Mouse (Mus musculus) layer of hippocampus, adult 11-12 months (tissue): ENCODE measurements around the gene Clcn2.
A peak's percentile ranks its signal among the peaks of the same experiment; 100 is the strongest.
"Not testable (repeated sequence)": the region's sequence is repeated elsewhere in the genome, so short reads cannot be mapped to it uniquely, and the experiment has no call there.

Experiments used
- DNase-seq: peaks from one replicate; pipeline ENCODE4 v3.0.0; 2022; ENCODE audit warnings: low spot score

Gene Clcn2

DNA sequence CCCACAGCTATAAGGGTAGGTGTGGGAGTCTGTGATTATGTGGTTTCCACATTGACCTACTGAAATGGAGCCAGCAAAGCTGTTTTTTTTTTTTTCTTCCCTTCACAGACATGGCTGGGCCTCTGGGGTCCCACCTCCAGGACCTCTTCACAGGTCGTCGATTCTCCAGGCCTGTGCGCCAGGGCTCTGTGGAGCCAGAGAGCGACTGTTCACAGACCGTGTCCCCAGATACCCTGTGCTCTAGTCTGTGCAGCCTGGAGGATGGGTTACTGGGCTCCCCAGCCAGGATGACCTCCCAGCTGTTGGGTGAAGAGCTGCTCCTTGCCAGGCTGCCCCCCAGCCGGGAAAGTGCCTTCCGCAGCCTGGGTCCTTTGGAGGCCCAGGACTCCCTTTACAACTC lies 16.2 kb downstream of the Clcn2 start:
- DNase-seq, result no peak

DNA sequence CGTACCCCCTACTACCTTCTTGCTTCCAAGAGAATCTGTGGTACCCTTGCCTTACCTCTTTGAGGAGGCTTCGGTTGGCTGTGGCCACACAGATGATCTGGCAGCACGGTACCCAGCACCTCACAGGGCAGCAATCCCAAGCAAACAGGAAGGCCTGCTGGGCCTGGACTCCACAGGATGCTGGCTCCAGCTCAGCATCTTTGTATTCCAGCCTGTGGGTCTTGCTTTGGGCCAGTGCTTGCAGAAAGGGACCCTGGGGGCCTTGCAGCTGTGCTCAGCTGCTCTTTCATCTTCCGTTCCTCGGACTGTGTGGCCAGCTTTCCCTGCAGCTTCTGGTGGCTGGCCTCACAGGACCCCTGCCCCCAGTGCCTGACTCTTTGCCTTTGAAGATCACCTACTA lies 17.5 kb downstream of the Clcn2 start:
- DNase-seq, result no peak

DNA sequence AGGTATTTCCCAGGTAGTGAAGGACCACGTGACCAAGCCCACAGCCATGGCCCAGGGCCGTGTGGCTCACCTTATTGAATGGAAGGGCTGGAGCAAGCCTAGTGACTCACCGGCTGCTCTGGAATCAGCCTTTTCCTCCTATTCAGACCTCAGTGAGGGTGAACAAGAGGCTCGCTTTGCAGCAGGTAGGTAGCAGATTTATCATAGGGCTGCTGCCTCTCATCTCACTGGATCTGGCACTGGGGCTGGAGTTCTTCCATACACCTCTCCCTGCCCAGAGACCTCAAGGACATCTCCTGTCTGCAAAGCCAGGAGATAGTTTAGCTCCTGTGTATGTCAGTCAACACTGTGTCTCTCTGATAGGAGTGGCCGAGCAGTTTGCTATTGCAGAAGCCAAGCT lies 18.3 kb downstream of the Clcn2 start:
- no peak for DNase-seq

DNA sequence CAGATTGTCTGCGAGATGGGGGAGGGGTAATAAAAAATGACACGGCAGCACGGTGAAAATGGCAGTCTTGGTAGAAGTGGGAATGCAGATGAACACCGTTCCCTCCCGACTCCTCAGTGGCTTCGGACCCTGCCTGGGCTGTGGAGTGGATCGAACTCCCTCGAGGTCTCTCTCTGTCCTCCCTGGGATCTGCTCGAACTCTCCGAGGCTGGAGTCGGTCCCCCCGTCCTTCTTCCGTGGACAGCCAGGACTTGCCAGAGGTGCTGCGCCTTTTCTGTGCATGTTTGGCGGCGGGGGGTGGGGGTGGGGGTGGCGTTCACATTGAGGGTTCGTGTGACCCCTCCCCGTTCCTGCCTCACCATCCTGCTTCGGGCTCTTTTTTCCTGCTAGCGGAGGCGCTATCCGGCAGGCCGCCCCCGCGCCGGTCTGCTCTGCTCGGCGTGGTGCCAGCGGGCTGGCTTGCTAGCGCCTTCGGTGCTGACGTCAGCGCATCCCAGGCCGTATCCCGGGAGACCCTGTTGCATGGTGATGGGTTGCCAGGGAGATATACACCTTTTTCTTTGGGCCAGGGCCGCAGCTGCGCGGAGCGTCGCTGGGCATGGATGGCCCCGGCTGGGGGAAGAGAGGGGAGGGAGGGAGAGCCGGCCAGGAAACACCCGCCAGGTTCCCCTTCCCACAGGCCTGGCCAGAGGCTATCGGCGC lies 21.8 kb downstream of the Clcn2 start:
- DNase-seq, result peak; percentile 97

DNA sequence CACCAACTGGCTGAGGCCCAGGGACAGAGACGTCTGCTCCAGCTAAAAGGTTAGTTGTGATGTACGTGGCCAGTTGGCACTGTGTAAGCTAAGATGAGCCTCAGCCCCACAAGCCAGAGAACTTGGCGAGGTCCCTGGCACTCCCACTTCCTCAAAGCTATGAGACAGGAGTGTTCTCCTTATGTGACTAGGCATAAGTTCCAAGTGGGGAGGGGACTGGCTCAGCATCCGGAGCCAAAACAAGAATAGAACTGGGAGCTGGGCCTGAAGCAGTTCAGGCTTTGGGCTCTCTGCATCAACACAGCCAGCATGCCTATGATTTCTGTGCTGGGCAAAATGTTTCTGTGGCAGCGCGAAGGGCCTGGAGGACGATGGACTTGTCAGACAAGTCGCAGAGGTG lies 22.8 kb downstream of the Clcn2 start:
- DNase-seq, result peak; percentile 80

DNA sequence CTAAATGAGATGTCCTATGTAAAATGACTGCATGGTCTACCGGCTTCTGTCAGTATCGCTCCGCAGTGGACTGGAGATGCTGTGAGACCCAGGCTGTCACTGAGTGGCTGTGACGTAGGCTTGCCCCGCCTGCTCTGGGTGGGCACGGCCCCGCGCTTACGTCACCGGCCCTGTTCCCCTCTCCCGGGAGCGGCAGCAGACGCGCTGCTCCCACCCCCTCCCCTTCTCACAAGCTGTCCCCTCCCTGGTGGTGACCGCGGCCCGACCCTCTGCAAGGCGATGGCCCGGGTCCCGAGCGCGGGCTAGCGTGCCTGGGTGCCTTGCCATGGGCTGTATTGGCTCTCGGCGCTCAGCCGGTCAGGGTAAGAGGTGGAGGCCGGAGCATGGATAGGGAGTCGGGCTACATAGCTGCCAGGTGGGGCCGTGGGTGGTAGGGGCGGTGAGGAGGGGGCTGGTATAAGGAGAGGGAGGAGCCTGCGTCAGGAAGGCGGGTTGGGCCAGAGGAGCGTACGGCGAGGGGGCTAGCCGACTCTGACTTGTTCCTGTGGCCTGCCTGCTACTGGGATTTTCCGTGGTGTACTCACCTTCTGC lies 24.3 kb downstream of the Clcn2 start, which contains the start of gene Fam131a:
Gene Fam131a, plus strand, starts transcription at position 131 of the 591 bp plus-strand sequence.
- DNase-seq, result peak; percentile 94

DNA sequence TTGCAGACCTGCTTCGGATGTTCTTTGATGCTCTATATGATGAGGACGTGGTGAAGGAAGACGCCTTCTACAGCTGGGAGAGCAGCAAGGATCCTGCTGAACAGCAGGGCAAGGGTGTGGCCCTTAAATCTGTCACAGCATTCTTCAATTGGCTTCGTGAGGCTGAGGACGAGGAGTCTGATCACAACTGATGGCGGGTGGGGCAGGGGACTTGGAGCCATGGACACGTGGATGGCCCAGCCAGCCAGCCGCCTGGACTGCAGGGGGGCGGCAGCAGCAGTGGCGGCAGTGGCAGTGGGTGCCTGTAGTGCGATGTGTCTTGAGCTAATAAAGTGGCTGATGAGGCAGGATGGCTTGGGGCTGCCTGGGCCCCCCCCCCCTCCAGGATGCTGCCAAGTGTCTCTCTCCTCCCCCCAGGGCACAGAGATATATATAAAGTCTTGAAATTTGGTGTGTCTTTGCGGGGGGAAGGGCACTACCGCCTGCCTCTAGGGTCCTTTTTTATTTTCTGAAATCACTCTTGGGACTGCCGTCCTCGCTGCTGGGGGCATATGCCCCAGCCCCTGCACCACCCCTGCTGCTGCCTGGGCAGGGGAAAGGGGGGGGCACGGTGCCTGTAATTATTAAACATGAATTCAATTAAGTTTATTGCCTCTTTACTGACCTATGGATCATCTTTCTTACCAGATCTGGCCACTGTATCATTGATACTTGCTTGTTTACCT lies 25.1 kb downstream of the Clcn2 start:
- no peak for DNase-seq

DNA sequence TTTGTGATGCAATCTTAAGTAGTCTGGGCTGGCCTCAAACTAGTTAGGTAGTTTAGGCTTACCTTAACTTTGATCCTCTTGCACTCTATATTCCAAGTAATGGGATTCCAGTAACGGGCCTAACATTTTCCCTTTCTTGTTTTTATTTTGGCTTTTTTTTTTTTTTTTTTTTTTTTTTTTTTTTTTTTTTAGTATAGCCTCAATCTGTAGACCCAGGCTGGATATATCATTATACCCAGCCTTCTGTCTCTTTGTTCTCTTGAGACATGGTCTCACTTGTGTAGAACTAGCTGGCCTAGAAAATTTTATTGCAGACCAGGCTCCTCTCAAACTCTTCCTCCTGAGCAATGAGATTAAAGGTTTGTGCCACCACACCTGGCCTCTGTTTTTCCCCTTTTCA lies 25.9 kb downstream of the Clcn2 start:
- no peak for DNase-seq

DNA sequence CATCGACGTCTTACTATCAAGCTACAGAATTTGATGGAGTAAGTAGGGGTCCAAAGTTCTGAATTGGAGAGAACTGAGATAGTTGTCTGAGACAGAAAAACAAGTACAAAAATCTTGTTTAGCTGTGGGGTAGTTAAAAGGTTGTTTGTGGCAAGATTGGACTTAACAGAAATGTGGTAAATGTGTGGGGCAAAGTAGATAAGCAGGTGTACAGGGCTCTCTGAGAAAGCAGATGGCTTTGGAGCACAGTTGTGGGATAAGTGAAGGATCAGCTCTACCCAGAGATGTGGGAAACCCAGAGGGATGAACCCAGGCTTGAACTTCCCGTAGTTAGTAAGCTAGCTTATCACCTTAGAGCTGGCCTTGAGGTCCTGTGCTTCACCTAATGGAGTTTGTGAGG lies 26.8 kb downstream of the Clcn2 start:
- no peak for DNase-seq

DNA sequence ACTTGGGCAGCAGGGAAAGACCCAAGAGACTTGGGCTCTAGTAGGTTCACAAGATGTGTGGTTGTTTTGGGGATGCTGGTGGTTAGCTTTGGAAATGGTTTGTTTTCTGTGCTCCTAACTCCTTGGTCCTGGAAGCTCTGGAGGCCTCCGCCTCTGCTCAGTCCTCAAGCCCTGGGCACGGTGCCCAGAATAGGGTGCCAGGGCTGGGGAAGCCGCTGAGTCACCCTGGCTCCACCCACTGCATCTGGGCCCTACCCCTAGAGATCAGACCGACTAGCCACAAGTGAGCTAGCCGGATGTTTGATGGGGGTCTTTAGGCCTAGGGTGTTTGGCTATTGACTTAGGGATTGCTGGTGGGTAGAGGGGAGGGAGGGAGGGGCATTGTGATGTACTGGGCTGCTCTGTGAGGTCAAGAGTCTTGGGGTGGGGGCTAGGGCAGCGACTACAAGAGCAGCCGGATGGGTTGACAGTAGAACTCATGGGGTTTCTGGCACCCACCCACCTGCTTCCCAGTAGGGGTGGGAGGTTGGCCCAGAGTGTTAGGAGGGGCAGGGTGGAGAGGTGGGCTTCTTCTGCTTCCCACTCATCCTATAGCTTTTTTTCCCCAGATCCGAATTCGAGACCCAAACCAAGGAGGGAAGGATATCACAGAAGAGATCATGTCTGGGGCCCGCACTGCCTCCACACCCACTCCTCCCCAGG lies 39.4 kb downstream of the Clcn2 start:
- DNase-seq, result peak; percentile 83

DNA sequence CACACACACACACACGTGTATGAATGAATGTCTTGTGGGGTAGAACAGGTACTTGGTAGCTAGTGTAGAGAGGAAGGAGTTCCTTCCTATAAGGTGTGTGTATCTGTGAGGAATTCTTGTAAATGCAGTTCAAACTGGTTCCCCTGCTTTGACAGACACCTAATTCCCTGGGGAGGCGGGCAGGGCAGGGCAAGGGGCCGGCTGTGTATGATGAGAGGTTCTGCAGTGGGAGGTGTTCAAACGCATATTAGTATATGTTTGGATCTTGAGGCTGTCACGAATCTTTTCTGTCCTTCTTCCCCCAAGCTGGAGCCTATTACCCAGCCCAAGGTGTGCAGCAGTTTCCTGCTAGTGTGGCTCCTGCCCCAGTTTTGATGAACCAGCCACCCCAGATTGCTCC lies 40.2 kb downstream of the Clcn2 start:
- no peak for DNase-seq

DNA sequence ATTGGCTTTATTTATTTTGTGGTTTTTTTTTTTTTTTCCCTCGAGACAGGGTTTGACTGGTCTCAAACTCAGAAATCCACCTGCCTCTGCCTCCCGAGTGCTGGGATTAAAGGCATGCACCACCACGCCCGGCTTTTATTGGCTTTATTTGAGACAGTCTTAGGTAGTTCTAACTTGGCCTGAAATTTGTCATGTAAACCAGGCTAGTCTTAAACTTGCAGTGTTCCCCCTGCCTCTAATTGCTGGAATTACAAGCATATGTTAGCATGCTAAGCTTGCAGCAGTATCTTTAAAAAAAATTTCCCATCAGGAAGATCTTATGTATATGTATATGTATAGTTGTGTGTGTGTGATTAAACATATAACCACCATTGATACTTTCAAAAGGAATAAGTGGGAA lies 40.8 kb downstream of the Clcn2 start:
- DNase-seq, result no peak

DNA sequence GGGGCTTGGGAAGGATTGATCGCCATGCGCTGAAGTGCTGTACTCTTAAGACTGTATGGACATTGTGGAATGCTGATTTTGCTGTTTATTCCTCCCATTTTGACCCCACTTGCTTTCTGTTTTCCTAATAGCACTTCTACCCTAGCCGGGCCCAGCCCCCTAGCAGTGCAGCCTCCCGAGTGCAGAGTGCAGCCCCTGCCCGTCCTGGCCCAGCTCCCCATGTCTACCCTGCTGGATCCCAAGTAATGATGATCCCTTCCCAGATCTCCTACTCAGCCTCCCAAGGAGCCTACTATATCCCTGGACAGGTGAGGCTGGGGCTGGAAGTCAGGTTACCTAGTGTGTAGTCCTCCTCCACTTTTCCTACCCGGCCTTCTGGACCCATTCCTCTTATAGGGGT lies 42.3 kb downstream of the Clcn2 start:
- no peak for DNase-seq

DNA sequence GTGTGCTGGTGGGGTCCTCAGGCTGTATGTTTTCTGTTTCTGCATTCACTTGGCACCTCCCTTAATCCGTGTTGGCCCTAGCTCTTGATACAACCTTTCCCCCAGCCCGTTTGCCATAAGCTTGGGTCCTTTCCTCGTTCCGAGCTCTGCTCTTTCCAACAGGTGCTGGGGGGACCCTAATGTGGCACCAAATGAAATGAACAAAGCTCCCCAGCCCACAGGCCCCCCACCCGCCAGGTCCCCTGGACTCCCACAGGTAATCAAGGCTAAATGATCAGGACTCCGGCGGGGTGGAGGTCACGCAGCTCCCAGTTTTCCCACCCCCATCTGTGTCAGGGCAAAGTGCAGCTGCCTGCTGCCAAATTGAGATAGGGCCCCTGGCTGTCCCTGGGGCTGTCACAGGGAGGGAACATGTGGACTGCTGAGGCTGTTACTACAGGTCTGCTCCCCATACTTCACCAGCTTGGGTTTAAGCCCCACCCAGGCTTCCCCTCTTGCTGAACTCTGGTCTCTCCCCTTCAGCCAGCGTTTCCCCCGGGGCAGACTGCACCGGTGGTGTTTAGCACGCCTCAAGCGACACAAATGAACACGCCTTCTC lies 43.7 kb downstream of the Clcn2 start:
- DNase-seq, result no peak

DNA sequence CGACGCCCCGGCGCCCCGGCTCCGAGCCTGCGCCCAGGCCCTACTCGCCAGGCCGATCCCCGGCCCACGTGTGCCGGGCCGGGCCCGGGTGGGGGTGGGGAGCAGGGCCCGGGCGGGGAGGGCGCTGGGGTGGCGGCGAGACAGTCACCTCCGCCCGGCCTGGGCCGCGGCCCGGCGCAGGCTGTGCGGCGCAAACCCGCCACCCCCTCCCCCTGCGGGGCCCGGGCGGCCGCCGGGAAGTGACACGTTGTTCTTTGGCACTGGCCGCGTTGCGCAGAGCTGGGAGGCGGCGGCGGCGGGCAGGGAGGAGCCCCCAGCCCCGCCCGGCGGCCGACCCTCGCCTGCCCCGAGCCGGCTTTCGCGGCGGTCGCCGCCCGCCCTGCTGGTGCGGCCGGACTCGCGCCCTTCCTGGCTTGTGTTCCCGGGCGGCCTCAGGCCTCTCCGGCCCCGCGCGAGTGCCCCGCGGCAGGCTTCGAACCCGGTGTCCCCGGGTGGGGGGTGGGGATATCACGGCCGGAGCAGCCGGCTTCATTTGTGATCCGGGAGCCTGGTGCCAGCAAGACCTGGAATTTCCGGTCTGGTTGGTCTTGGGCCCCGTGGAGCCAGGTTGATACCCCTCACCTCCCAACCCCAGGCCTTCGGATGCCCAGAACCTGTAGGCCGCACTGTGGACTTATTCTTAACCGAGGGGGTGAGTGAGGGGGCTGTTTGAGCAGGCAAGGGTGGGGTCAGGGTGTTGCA lies 44.4 kb downstream of the Clcn2 start:
- DNase-seq, result no peak

DNA sequence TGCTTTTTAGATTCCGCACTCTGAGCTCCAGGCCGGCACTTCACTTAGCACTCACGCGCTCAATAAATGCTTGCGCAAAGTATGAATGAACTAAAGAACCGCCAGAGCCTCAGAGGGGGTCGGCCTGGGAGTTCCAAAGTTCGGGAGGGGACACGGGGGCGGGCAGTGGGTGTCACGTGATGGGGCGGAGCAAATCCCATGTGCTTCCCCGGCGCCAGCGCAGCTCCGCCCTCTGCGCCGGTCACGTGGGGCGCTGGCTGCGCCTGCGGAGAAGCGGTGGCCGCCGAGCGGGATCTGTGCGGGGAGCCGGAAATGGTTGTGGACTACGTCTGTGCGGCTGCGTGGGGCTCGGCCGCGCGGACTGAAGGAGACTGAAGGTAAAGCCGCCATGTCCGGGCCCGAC lies 45.0 kb downstream of the Clcn2 start:
- DNase-seq, result peak; percentile 95

DNA sequence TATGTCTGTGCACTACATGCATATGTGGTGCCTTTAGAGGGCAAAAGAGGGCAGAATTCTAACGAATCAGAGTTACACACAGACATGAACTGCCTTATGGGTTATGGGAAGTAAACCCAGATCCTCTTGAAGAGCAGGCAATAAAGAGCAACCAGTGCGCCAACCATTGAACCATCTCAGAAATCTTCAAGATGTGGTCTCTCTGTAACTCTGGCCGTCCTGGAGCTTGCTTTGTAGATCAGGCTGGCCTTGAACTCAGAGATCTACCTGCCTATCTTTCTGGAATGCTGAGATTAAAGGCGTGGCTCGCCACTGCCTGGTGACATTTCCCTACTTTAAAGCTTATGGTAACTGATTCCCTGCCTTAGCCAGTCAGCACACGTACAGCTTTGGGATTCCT lies 45.7 kb downstream of the Clcn2 start:
- no peak for DNase-seq

DNA sequence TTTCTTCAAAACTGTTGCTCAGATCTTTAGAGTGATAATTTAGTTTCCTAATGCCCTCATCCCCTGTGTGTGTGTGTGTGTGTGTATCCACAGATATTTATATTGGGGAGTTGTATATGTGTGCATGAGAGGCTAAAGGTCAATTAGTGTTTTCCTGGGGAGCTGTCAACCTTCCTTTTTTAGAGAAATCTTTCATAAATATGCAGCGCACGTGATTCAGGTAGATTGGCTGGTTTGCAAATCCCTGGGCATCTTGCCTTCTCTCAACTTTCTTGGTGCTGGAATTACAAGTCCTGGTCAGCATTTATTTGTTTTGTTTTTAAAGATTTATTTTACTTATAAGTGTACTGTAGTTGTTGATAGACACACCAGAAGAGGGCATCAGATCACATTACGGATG lies 47.3 kb downstream of the Clcn2 start:
- DNase-seq, result no peak

DNA sequence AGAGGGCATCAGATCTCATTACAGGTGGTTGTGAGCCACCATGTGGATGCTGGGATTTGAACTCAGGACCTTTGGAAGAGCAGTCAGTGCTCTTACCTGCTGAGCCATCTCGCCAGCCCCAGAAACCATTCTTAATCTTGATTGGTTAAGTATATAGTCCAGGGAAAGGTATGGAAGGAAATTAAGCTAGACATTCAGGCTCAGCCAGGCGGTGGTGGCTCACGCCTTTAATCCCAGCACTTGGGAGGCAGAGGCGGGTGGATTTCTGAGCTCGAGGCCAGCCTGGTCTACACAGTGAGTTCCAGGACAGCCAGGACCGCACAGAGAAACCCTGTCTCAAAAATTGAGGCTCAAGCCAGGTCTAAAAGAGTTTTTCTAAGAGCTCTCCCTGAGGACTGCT lies 49.5 kb downstream of the Clcn2 start, which contains the start of gene Eif4g1:
Gene Eif4g1, plus strand, starts transcription at position 301 of the 400 bp plus-strand sequence.
- DNase-seq, result not testable (repeated sequence)

DNA sequence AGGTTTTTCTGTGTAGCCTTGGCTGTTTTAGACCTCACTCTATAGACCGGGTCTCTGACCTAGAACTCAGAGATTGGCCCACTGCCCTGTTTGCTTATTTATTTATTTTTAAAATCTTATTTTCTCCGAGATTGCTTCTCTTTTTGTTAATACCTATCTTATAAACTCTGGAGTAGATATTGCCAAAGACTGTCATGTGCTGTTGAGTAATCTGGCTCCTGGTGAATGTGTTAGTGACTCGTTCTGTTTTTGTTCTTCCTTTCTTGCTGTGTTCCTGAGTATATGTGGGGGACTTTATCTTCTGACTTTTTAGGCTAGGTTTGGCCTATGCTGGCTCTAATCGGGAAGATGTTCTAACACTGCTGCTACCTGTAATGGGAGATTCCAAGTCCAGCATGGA lies 59.9 kb downstream of the Clcn2 start:
- DNase-seq, result no peak

DNA sequence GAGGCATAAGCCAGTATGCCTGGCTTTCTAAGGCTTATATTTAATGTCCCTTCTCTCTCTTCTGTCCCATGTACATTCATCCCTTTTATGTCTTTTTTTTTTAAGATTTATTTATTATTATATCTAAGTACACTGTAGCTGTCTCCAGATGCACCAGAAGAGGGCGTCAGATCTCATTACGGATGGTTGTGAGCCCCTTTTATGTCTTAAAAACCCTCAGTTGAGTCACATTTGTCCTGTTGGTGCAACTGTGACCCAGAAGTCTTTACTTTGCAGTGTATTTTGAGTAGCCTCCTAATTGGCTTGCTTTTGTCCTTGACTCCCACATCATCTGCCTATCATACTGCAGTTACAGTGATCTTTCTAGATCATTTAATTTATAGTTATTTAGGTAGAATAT lies 64.2 kb downstream of the Clcn2 start:
- DNase-seq, result no peak
